Mouse (Mus musculus): ENCODE results near the gene Nat8f7. TPM values are rescaled to one million over a fixed set of nuclear protein-coding genes. Genes with fewer than 3 reads are reported as not detected.
"Not testable (repeated sequence)": the region's sequence is repeated elsewhere in the genome, so short reads cannot be mapped to it uniquely, and the experiment has no call there.

The Nat8f7 gene
- not detected for total RNA-seq (2018; cell fraction: chromatin; rRNA removed)
- not detected for total RNA-seq (2018; cell fraction: cytosol; rRNA removed)
- total RNA-seq (2018; cell fraction: nucleus; rRNA removed) = not detected
- not detected in 3 replicates for polyA plus RNA-seq (2018)

- not testable (repeated sequence) for H3K4me3 ChIP-seq (ENCODE audit: inconsistent target); H3K27ac ChIP-seq; H3K79me2 ChIP-seq (ENCODE audit: inconsistent target); H3K36me3 ChIP-seq (ENCODE audit: inconsistent target)
- 94% methylated on average over 3 of the region's 10 CpGs for WGBS (ENCODE audit: missing documents)
Measured at GRCm38 (mm10) chr6:85713105-85713504, at the start of gene Nat8f7. TSS of gene Nat8f7 (minus strand) at chr6:85713205.

- H3K36me3 ChIP-seq (ENCODE audit: inconsistent target); H3K27ac ChIP-seq; H3K4me3 ChIP-seq (ENCODE audit: inconsistent target); H3K79me2 ChIP-seq (ENCODE audit: inconsistent target): not testable (repeated sequence)
- WGBS (ENCODE audit: missing documents) = no CpG with 5 or more reads among the region's 2 CpGs
Measured at GRCm38 (mm10) chr6:85762678-85763077, 49.7 kb upstream of the Nat8f7 start.

- not testable (repeated sequence) for H3K4me3 ChIP-seq (ENCODE audit: inconsistent target); H3K36me3 ChIP-seq (ENCODE audit: inconsistent target); H3K27ac ChIP-seq; H3K79me2 ChIP-seq (ENCODE audit: inconsistent target)
- WGBS (ENCODE audit: missing documents) = 50% methylated on average over 1 of the region's 6 CpGs
Measured at GRCm38 (mm10) chr6:85755705-85756249, 42.8 kb upstream of the Nat8f7 start.

- H3K27ac ChIP-seq; H3K36me3 ChIP-seq (ENCODE audit: inconsistent target); H3K79me2 ChIP-seq (ENCODE audit: inconsistent target); H3K4me3 ChIP-seq (ENCODE audit: inconsistent target): not testable (repeated sequence)
- WGBS (ENCODE audit: missing documents) = no CpG with 5 or more reads among the region's 1 CpGs
Measured at GRCm38 (mm10) chr6:85709607-85710006, 3.4 kb downstream of the Nat8f7 start.

- WGBS (ENCODE audit: missing documents) = 94% methylated on average over 2 of the region's 5 CpGs
- not testable (repeated sequence) for H3K4me3 ChIP-seq (ENCODE audit: inconsistent target)
Measured at GRCm38 (mm10) chr6:85709206-85709605, 3.8 kb downstream of the Nat8f7 start.

GRCm38 (mm10) chr6:85701943-85702342 lies 11.1 kb downstream of the Nat8f7 start:
- H3K79me2 ChIP-seq (ENCODE audit: inconsistent target); H3K4me3 ChIP-seq (ENCODE audit: inconsistent target); H3K36me3 ChIP-seq (ENCODE audit: inconsistent target); H3K27ac ChIP-seq: not testable (repeated sequence)
- whole genome bisulfite sequencing (ENCODE audit: missing documents) = 88% methylated on average over 2 of the region's 4 CpGs

More at GRCm38 (mm10) chr6:85709206-85709605, 3.8 kb downstream of the Nat8f7 start:
- H3K36me3 ChIP-seq (ENCODE audit: inconsistent target); H3K27ac ChIP-seq; H3K79me2 ChIP-seq (ENCODE audit: inconsistent target): not testable (repeated sequence)

Other genes with a start within 250 kb of the Nat8f7 start
- gene Fbxo41, start 210.2 kb downstream of the Nat8f7 start, polyA plus RNA-seq (2018) = not detected in 3 replicates
- not detected in 3 replicates for gene Egr4, start 199.6 kb downstream of the Nat8f7 start, polyA plus RNA-seq (2018)
- gene Alms1, start 125.7 kb downstream of the Nat8f7 start, polyA plus RNA-seq (2018) = 1.1 to 2.6 TPM (median 1.5 TPM) in 3 replicates
- gene Nat8f3, start 52.5 kb upstream of the Nat8f7 start, polyA plus RNA-seq (2018) = not detected in 3 replicates
- gene Nat8f6, start 107.7 kb upstream of the Nat8f7 start, polyA plus RNA-seq (2018) = not detected in 3 replicates
- gene Nat8f5, start 107.8 kb upstream of the Nat8f7 start, polyA plus RNA-seq (2018) = not detected in 3 replicates
- gene Nat8, start 118.9 kb upstream of the Nat8f7 start, polyA plus RNA-seq (2018) = not detected in 3 replicates
- gene Nat8f2, start 156.0 kb upstream of the Nat8f7 start, polyA plus RNA-seq (2018) = not detected in 3 replicates
- 0.36 to 0.52 TPM (median 0.38 TPM) in 3 replicates for gene Nat8f4, start 191.7 kb upstream of the Nat8f7 start, polyA plus RNA-seq (2018)
- 20.6 to 22.8 TPM (median 21.2 TPM) in 3 replicates for gene Tprkb, start 198.7 kb upstream of the Nat8f7 start, polyA plus RNA-seq (2018)
- 0.87 to 3.0 TPM (median 0.91 TPM) in 3 replicates for gene Nat8f1, start 202.5 kb upstream of the Nat8f7 start, polyA plus RNA-seq (2018)
- gene Dusp11, start 248.5 kb upstream of the Nat8f7 start, polyA plus RNA-seq (2018) = 32.2 to 44.7 TPM (median 38.9 TPM) in 3 replicates